Mouse (Mus musculus) CH12.LX (cell line): Measurements from ENCODE around the gene Ccer1.

Experiments used
- BHLHE40 ChIP-seq: IDR thresholded peaks from 2 replicates; pipeline ENCODE4 v1.6.1; 2011; ENCODE audit warnings: mild to moderate bottlenecking, low read depth, low read length, improper control_type of control experiment
- CTCF ChIP-seq, 2 experiments: IDR thresholded peaks in 1 of 2; conservative IDR thresholded peaks in 1 of 2; 2 replicates each; pipeline ENCODE4 v1.5.1; 2011 to 2012; ENCODE audit warnings: low read depth in 2 of 2, low read length in 2 of 2, improper control_type of control experiment in 1 of 2, inconsistent platforms in 1 of 2, mild to moderate bottlenecking in 1 of 2, moderate library complexity in 1 of 2
- E2F4 ChIP-seq: IDR thresholded peaks from 2 replicates; pipeline ENCODE4 v1.6.1; 2011; ENCODE audit warnings: low read depth, low read length, improper control_type of control experiment; ENCODE audit not compliant: insufficient replicate concordance
- ELF1 ChIP-seq: IDR thresholded peaks from 2 replicates; pipeline ENCODE4 v1.6.1; 2014; ENCODE audit warnings: low read depth, mild to moderate bottlenecking, inconsistent platforms, low read length, improper control_type of control experiment
- KAT2A ChIP-seq: IDR thresholded peaks from 2 replicates; pipeline ENCODE4 v1.6.1; 2012; ENCODE audit warnings: low read length, improper control_type of control experiment, inconsistent platforms; ENCODE audit not compliant: insufficient replicate concordance
- NELFE ChIP-seq: IDR thresholded peaks from 2 replicates; pipeline ENCODE4 v1.6.1; 2011; ENCODE audit warnings: low read depth, low read length, improper control_type of control experiment
- POLR2A ChIP-seq: IDR thresholded peaks from 2 replicates; pipeline ENCODE4 v1.6.1; 2011; ENCODE audit warnings: low read depth, mild to moderate bottlenecking, improper control_type of control experiment, low read length
- TBP ChIP-seq: conservative IDR thresholded peaks from 2 replicates; pipeline ENCODE4 v1.6.1; 2011; ENCODE audit warnings: low read depth, low read length, improper control_type of control experiment
- TCF12 ChIP-seq: IDR thresholded peaks from 2 replicates; pipeline ENCODE4 v1.6.1; 2014; ENCODE audit warnings: low read depth, mild to moderate bottlenecking, inconsistent platforms, low read length, improper control_type of control experiment
- ZC3H11A ChIP-seq: IDR thresholded peaks from 2 replicates; pipeline ENCODE4 v1.6.1; 2012; ENCODE audit warnings: low read depth, mild to moderate bottlenecking, inconsistent platforms, low read length, improper control_type of control experiment
- ZKSCAN1 ChIP-seq: IDR thresholded peaks from 2 replicates; pipeline ENCODE4 v1.6.1; 2012; ENCODE audit warnings: low read depth, inconsistent platforms, low read length, improper control_type of control experiment, borderline replicate concordance

- no peak for TF ChIP-seq KAT2A
- TF ChIP-seq BHLHE40, result no peak
- no peak for TF ChIP-seq E2F4
- TF ChIP-seq TBP, result no peak
- no peak for TF ChIP-seq ZKSCAN1
- no peak for TF ChIP-seq NELFE
- TF ChIP-seq POLR2A, result no peak
- no peak for TF ChIP-seq ZC3H11A
- TF ChIP-seq ELF1, result no peak
- no peak for TF ChIP-seq CTCF (conservative IDR thresholded peaks at IDR 0.05 in 1 of 2, IDR thresholded peaks at IDR 0.05 in 1 of 2; ENCODE audit: low read depth in 2 of 2, low read length in 2 of 2)
- no peak for TF ChIP-seq TCF12
Measured at GRCm38 (mm10) chr10:97714584-97714983, 21.7 kb downstream of the Ccer1 start.
